Mouse (Mus musculus): Measurements from ENCODE around the gene Prkar2b. TPM values are rescaled to one million over a fixed set of nuclear protein-coding genes. Genes with fewer than 3 reads are reported as not detected.

Gene Prkar2b
- polyA plus RNA-seq, 1 experiment, result 19.4 TPM

GRCm38 (mm10) chr12:32088566-32088965 is 27.5 kb upstream of the Prkar2b start:
- peaks cover 22% of the 10 kb centered on the region for H3K4me1 ChIP-seq (ENCODE audit: control insufficient read depth, insufficient read depth, low read length)
- TF ChIP-seq POLR2A (IDR thresholded peaks at IDR 0.05; ENCODE audit: borderline replicate concordance, low read depth, low read length), result no peak
- TF ChIP-seq CTCF (IDR thresholded peaks at IDR 0.05; ENCODE audit: low read depth, low read length), result no peak
- H3K27ac ChIP-seq (ENCODE audit: insufficient read depth, low read depth, low read length), result no peak overlapping the region
- no peak overlapping the region for H3K4me3 ChIP-seq (ENCODE audit: insufficient read depth, low read length)

GRCm38 (mm10) chr12:32087339-32087738 is 26.2 kb upstream of the Prkar2b start:
- H3K4me3 ChIP-seq (ENCODE audit: insufficient read depth, low read length), result no peak overlapping the region
- TF ChIP-seq POLR2A (IDR thresholded peaks at IDR 0.05; ENCODE audit: borderline replicate concordance, low read depth, low read length) (no peak), CTCF (IDR thresholded peaks at IDR 0.05; ENCODE audit: low read depth, low read length) (no peak)
- H3K4me1 ChIP-seq (ENCODE audit: control insufficient read depth, insufficient read depth, low read length), result peaks cover 22% of the 10 kb centered on the region

GRCm38 (mm10) chr12:32086874-32087273 is 25.8 kb upstream of the Prkar2b start:
- H3K4me1 ChIP-seq (ENCODE audit: control insufficient read depth, insufficient read depth, low read length), result peaks cover 22% of the 10 kb centered on the region
- no peak overlapping the region for H3K4me3 ChIP-seq (ENCODE audit: insufficient read depth, low read length)
- no peak for TF ChIP-seq CTCF (IDR thresholded peaks at IDR 0.05; ENCODE audit: low read depth, low read length)
- no peak for TF ChIP-seq POLR2A (IDR thresholded peaks at IDR 0.05; ENCODE audit: borderline replicate concordance, low read depth, low read length)
- no peak overlapping the region for H3K27ac ChIP-seq (ENCODE audit: insufficient read depth, low read depth, low read length)

More at GRCm38 (mm10) chr12:32087339-32087738, 26.2 kb upstream of the Prkar2b start:
- H3K27ac ChIP-seq (ENCODE audit: insufficient read depth, low read depth, low read length), result no peak overlapping the region

- TF ChIP-seq POLR2A (IDR thresholded peaks at IDR 0.05; ENCODE audit: borderline replicate concordance, low read depth, low read length) (no peak), CTCF (IDR thresholded peaks at IDR 0.05; ENCODE audit: low read depth, low read length) (no peak)
- Histone ChIP-seq H3K27ac (ENCODE audit: insufficient read depth, low read depth, low read length) (no peak overlapping the region), H3K4me3 (ENCODE audit: insufficient read depth, low read length) (no peak overlapping the region), H3K4me1 (ENCODE audit: control insufficient read depth, insufficient read depth, low read length) (peaks cover 22% of the 10 kb centered on the region)
These were observed 24.8 kb upstream of the Prkar2b start for GRCm38 (mm10) chr12:32085856-32086255.

- TF ChIP-seq CTCF (IDR thresholded peaks at IDR 0.05; ENCODE audit: low read depth, low read length) (no peak), POLR2A (IDR thresholded peaks at IDR 0.05; ENCODE audit: borderline replicate concordance, low read depth, low read length) (no peak)
These were observed 24.1 kb upstream of the Prkar2b start for GRCm38 (mm10) chr12:32085189-32085588.

GRCm38 (mm10) chr12:32084601-32085000 is 23.5 kb upstream of the Prkar2b start:
- no peak overlapping the region for H3K4me3 ChIP-seq (ENCODE audit: insufficient read depth, low read length)
- H3K27ac ChIP-seq (ENCODE audit: insufficient read depth, low read depth, low read length), result no peak overlapping the region
- no peak for TF ChIP-seq POLR2A (IDR thresholded peaks at IDR 0.05; ENCODE audit: borderline replicate concordance, low read depth, low read length)
- TF ChIP-seq CTCF (IDR thresholded peaks at IDR 0.05; ENCODE audit: low read depth, low read length), result no peak
- peaks cover 20% of the 10 kb centered on the region for H3K4me1 ChIP-seq (ENCODE audit: control insufficient read depth, insufficient read depth, low read length)

More at GRCm38 (mm10) chr12:32085189-32085588, 24.1 kb upstream of the Prkar2b start:
- H3K4me3 ChIP-seq (ENCODE audit: insufficient read depth, low read length), result no peak overlapping the region
- H3K4me1 ChIP-seq (ENCODE audit: control insufficient read depth, insufficient read depth, low read length), result peaks cover 22% of the 10 kb centered on the region
- no peak overlapping the region for H3K27ac ChIP-seq (ENCODE audit: insufficient read depth, low read depth, low read length)

- TF ChIP-seq CTCF (IDR thresholded peaks at IDR 0.05; ENCODE audit: low read depth, low read length) (no peak), POLR2A (IDR thresholded peaks at IDR 0.05; ENCODE audit: borderline replicate concordance, low read depth, low read length) (no peak)
- H3K27ac ChIP-seq (ENCODE audit: insufficient read depth, low read depth, low read length), result no peak overlapping the region
- H3K4me3 ChIP-seq (ENCODE audit: insufficient read depth, low read length), result no peak overlapping the region
- H3K4me1 ChIP-seq (ENCODE audit: control insufficient read depth, insufficient read depth, low read length), result peaks cover 9% of the 10 kb centered on the region; the same call in 1 of the 2 replicates
These were observed 19.6 kb upstream of the Prkar2b start for GRCm38 (mm10) chr12:32080692-32081091.

- Histone ChIP-seq H3K4me1 (ENCODE audit: control insufficient read depth, insufficient read depth, low read length) (peaks cover 12% of the 10 kb centered on the region; the same call in 1 of the 2 replicates), H3K4me3 (ENCODE audit: insufficient read depth, low read length) (no peak overlapping the region), H3K27ac (ENCODE audit: insufficient read depth, low read depth, low read length) (no peak overlapping the region)
- TF ChIP-seq CTCF (IDR thresholded peaks at IDR 0.05; ENCODE audit: low read depth, low read length), result no peak
- no peak for TF ChIP-seq POLR2A (IDR thresholded peaks at IDR 0.05; ENCODE audit: borderline replicate concordance, low read depth, low read length)
These were observed 16.3 kb upstream of the Prkar2b start for GRCm38 (mm10) chr12:32077403-32077802.

GRCm38 (mm10) chr12:32075831-32076715 is 15.0 kb upstream of the Prkar2b start:
- Histone ChIP-seq H3K4me1 (ENCODE audit: control insufficient read depth, insufficient read depth, low read length) (peaks cover 12% of the 10 kb centered on the region; the same call in 1 of the 2 replicates), H3K27ac (ENCODE audit: insufficient read depth, low read depth, low read length) (no peak overlapping the region)

GRCm38 (mm10) chr12:32074271-32074670 is 13.2 kb upstream of the Prkar2b start:
- TF ChIP-seq POLR2A (IDR thresholded peaks at IDR 0.05; ENCODE audit: borderline replicate concordance, low read depth, low read length), result no peak
- Histone ChIP-seq H3K27ac (ENCODE audit: insufficient read depth, low read depth, low read length) (no peak overlapping the region), H3K4me3 (ENCODE audit: insufficient read depth, low read length) (no peak overlapping the region), H3K4me1 (ENCODE audit: control insufficient read depth, insufficient read depth, low read length) (peaks cover 12% of the 10 kb centered on the region; the same call in 1 of the 2 replicates)

More at GRCm38 (mm10) chr12:32075831-32076715, 15.0 kb upstream of the Prkar2b start:
- TF ChIP-seq CTCF (IDR thresholded peaks at IDR 0.05; ENCODE audit: low read depth, low read length) (no peak), POLR2A (IDR thresholded peaks at IDR 0.05; ENCODE audit: borderline replicate concordance, low read depth, low read length) (no peak)
- H3K4me3 ChIP-seq (ENCODE audit: insufficient read depth, low read length), result no peak overlapping the region
